8 mouse cellular contexts compared by ENCODE assay signal in genomic region chr6:124965088-124965719, GRCm38 (mm10). TPM values are rescaled to one million over a fixed set of nuclear protein-coding genes. Genes with fewer than 3 reads are reported as not detected.
DNase-seq lines count a peak whose midpoint lies in the region; ATAC-seq and TF ChIP-seq lines count a peak whose summit lies in the region.

Gene Cops7a, minus strand, starts transcription at chr6:124965538.

- peak; percentile 96 for DNase-seq in gastrocnemius, postnatal 10 days
- peak; percentile 96 for DNase-seq in induced T-regulatory cell, adult 2 months (ENCODE audit: low read depth)
- DNase-seq in left cerebral cortex, adult 9 months (ENCODE audit: low spot score in 2 of 2) = peak; percentile 80 to 94
- peak; percentile 96 for DNase-seq in right cerebral cortex, postnatal 14 days
- peak; percentile 94 to 96 for DNase-seq in urinary bladder, postnatal 36 days (ENCODE audit: low spot score in 2 of 2)

- peak; percentile 88 for ATAC-seq in activated CD4-positive, CD25-positive, alpha-beta regulatory T cell, adult 4 months
- ATAC-seq in megakaryocyte progenitor cell, adult 5-6 weeks (replicated peaks; ENCODE audit: poor library complexity) = peak; percentile 84

- no peak for TF ChIP-seq CTCF in cortical plate, adult 2 months (IDR thresholded peaks at IDR 0.05; ENCODE audit: extremely low read depth, insufficient read depth, low read length)

- peak within 1 kb of the TSS; percentile 97 for H3K27ac ChIP-seq in cortical plate, adult 2 months (ENCODE audit: insufficient read depth, low read length)

- H3K4me3 ChIP-seq in cortical plate, adult 2 months (ENCODE audit: insufficient read depth, low read length) = peak within 1 kb of the TSS; percentile 81

- H3K4me1 ChIP-seq in cortical plate, adult 2 months (ENCODE audit: control insufficient read depth, insufficient read depth, low read length) = peaks cover 4% of the 10 kb centered on the region

- peak; percentile 85 for TF ChIP-seq POLR2A in cortical plate, adult 2 months (IDR thresholded peaks at IDR 0.05; ENCODE audit: extremely low read depth, insufficient read depth, low read length)

RNA-seq across cellular contexts. Expression of gene Cops7a, which starts in this region (rescaled TPM):
- 10 to 100 TPM; 45.9 to 51.2 TPM for polyA plus RNA-seq in activated CD4-positive, CD25-positive, alpha-beta regulatory T cell, adult 4 months (2017; shearing (Covaris generic))
- polyA plus RNA-seq in cortical plate, adult 2 months (2012; rRNA removed) = 279 and 280 TPM in 2 replicates
- 100 to 1,000 TPM in 1 of 2 experiments, 10 to 100 TPM in 1; 99.9 to 105 TPM for total RNA-seq in gastrocnemius, postnatal 10 days (2021)
- total RNA-seq in megakaryocyte progenitor cell, adult 5-6 weeks (2015) = 86.3 and 90.2 TPM in 2 replicates
- 56.1 and 61.8 TPM in 2 replicates for total RNA-seq in megakaryocyte progenitor cell, adult 5-6 weeks (2017)

Comparison
In these comparisons a context has a peak if more than half of its experiments do, and no peak if none do; other contexts are left out.
1. Peak in every context shown above with its lines: DNase-seq, ATAC-seq, H3K4me3 ChIP-seq and H3K27ac ChIP-seq.